Mouse (Mus musculus): ENCODE measurements around the gene Atpaf2. TPM values are rescaled to one million over a fixed set of nuclear protein-coding genes. Genes with fewer than 3 reads are reported as not detected.

The Atpaf2 gene
- polyA plus RNA-seq, 1 experiment from 2014 or later, result 50.2 TPM

DNA sequence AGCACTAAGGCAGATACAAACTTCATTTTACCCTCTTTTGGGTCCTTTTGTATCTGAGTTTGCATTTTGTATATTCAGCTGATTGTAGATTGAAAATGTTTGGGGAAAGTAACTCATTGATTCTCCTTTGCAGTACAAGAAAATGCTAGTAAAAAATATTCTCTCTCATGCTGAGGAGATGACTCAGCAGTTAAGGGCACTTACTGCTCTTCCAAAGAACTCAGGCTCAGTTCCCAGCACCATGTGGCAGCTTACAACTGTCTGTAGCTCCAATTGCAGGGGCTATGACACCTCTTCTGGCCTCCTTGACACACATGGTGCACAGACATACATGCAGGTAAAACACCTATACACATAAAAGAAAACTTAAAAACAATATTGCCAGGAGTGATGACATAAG lies 15.2 kb upstream of the Atpaf2 start:
- Histone ChIP-seq H3K27me3 (replicated peaks) (no peaks in the 10 kb centered on the region), H3K9me3 (no peaks in the 10 kb centered on the region), H3K36me3 (peaks cover 94% of the 10 kb centered on the region), H3K9ac (no peak overlapping the region), H3K4me3 (no peak overlapping the region), H3K27ac (replicated peaks) (no peak overlapping the region), H3K4me1 (no peaks in the 10 kb centered on the region), H3K4me2 (no peak overlapping the region)
- no peak for ATAC-seq (ENCODE audit: extremely low read depth, insufficient number of reproducible peaks, low FRiP score, low TSS enrichment)

DNA sequence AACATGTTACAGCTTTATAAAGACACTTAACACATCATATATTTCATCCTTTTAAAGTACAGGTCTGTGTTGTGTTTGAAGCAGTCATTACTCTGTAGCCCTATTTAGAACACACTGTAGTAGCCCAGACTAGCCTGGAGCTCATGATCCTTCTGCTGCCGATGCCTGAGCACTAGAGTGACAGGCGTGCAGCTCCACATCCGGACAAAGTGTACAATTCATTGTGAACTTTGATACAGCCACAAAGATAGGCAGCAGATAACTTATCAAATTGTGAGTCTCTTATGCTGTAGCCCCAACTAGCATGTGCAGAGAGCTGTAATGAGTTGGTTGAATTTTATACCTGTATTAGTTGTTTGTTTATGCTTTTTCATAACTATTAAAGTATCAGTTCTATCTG lies 9.4 kb upstream of the Atpaf2 start:
- Histone ChIP-seq H3K36me3 (peaks cover 74% of the 10 kb centered on the region), H3K4me1 (0 out of 2 replicates have a peak, but pooled peaks cover 2% of the 10 kb centered on the region)
- 82% methylated on average over 3 of the region's 3 CpGs for WGBS

DNA sequence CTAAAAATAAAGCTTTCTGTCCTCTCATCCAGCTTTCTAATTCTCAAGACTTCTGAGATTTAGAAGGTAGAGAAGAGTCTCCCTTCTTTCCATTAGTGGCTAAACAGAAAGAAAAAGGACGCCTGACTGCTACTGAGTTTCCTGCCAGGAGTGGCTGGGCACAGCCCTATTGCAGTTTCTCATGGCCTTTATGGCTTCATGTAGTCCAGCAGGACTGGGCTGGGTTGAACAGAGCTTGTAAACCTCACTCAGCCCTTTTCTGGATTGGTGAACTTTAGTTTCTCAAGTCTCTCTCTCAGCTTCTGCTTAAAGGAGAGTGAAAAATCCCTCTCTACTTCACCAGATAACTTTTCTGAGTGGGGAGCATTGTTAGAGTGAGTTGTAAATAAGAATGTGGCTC lies 8.2 kb upstream of the Atpaf2 start:
- H3K36me3 ChIP-seq, result peaks cover 62% of the 10 kb centered on the region
- ATAC-seq (ENCODE audit: extremely low read depth, insufficient number of reproducible peaks, low FRiP score, low TSS enrichment), result no peak
- no peak overlapping the region for H3K4me2 ChIP-seq
- 76% methylated on average over 1 of the region's 1 CpGs for WGBS
- H3K27me3 ChIP-seq (replicated peaks), result no peaks in the 10 kb centered on the region
- no peak overlapping the region for H3K9ac ChIP-seq
- H3K27ac ChIP-seq (replicated peaks), result no peak overlapping the region
- 0 out of 2 replicates have a peak, but pooled peaks cover 2% of the 10 kb centered on the region for H3K4me1 ChIP-seq
- H3K9me3 ChIP-seq, result no peaks in the 10 kb centered on the region
- no peak overlapping the region for H3K4me3 ChIP-seq

More for the DNA sequence above, 9.4 kb upstream of the Atpaf2 start:
- no peak for ATAC-seq (ENCODE audit: extremely low read depth, insufficient number of reproducible peaks, low FRiP score, low TSS enrichment)
- Histone ChIP-seq H3K9ac (no peak overlapping the region), H3K27ac (replicated peaks) (no peak overlapping the region), H3K9me3 (no peaks in the 10 kb centered on the region), H3K4me3 (no peak overlapping the region), H3K27me3 (replicated peaks) (no peaks in the 10 kb centered on the region), H3K4me2 (no peak overlapping the region)

DNA sequence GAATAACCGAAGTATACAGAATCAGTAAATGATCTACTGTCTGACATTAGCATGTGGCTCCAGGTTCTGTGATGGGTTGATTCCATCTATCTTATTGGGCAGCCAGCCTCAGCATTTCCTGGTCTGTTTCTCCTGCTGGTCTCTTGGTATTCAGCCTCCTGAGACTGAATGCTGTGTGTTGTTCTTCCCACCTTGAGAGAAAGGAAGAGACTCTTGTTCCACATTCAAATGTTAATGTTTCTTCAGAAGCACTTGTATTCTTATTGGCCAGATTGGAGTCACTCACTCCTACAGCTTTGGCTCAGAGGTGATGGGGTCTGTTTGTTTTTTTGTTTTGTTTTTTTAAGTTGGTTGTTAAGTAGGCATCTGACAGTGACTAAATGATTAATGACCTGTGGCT lies 4.7 kb upstream of the Atpaf2 start:
- peaks cover 34% of the 10 kb centered on the region for H3K36me3 ChIP-seq
- no peak overlapping the region for H3K27ac ChIP-seq (replicated peaks)
- ATAC-seq (ENCODE audit: extremely low read depth, insufficient number of reproducible peaks, low FRiP score, low TSS enrichment), result no peak
- H3K4me3 ChIP-seq, result no peak overlapping the region
- peaks cover 17% of the 10 kb centered on the region for H3K4me1 ChIP-seq
- 90% methylated on average over 1 of the region's 1 CpGs for WGBS
- no peak overlapping the region for H3K9ac ChIP-seq
- H3K27me3 ChIP-seq (replicated peaks), result no peaks in the 10 kb centered on the region
- no peak overlapping the region for H3K4me2 ChIP-seq
- no peaks in the 10 kb centered on the region for H3K9me3 ChIP-seq

DNA sequence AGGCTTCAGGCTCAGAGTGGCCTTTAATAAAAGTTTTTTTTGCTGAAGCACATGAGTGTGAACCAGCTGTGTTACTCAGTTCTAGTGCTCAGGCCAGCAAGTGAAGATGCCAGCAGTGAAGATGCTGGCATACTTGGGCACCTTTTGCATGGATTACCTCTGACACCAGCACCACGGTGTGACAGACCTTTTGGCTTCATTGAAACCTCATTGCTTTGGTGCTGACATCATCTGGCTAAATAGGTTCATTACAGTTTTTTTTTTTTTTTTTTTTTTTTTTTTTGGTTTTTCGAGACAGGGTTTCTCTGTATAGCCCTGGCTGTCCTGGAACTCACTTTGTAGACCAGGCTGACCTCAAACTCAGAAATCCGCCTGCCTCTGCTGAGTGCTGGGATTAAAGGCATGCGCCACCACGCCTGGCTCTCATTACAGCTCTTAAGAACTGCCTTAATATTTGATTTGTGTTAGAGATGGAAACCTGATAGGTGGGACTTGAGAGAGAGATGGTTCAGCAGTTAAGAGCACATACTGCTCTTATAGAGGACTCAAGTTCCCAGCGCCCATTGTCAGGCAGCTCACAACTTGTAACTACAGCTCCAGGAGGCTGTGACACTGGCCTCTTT lies 3.9 kb upstream of the Atpaf2 start:
- H3K36me3 ChIP-seq, result peaks cover 25% of the 10 kb centered on the region
- H3K27me3 ChIP-seq (replicated peaks), result no peaks in the 10 kb centered on the region
- whole genome bisulfite sequencing, result 55% methylated on average over 6 of the region's 6 CpGs
- H3K27ac ChIP-seq (replicated peaks), result no peak overlapping the region
- no peaks in the 10 kb centered on the region for H3K9me3 ChIP-seq
- H3K4me1 ChIP-seq, result peaks cover 15% of the 10 kb centered on the region
- no peak overlapping the region for H3K4me2 ChIP-seq
- no peak for ATAC-seq (ENCODE audit: extremely low read depth, insufficient number of reproducible peaks, low FRiP score, low TSS enrichment)
- H3K4me3 ChIP-seq, result no peak overlapping the region
- H3K9ac ChIP-seq, result no peak overlapping the region

DNA sequence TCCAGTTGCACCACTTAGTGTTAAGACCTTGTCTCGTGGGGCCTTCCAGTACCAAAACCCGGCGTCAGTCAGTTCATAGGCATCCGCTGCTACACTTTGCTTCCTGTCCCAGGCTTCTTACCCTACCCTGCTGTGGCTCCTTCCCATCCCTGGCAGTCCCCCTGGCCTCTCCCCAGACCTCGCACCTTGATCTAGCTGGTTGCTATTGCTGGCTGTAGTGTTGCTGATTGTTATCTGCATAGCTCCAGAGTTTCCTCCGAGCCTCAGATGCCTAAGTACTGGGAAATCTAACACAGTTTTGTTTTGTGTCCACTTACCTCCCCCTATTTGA lies 181 bp upstream of the Atpaf2 start:
- H3K27ac ChIP-seq (replicated peaks), result peak overlapping the region; percentile 91; the same call in 1 of the 2 replicates
- peak overlapping the region; percentile 97 for H3K9ac ChIP-seq
- peak overlapping the region; percentile 88 for H3K4me2 ChIP-seq
- 3% methylated on average over 6 of the region's 6 CpGs for WGBS
- no peaks in the 10 kb centered on the region for H3K36me3 ChIP-seq
- peak overlapping the region; percentile 98 for H3K4me3 ChIP-seq
- H3K4me1 ChIP-seq, result peaks cover 30% of the 10 kb centered on the region
- no peak for ATAC-seq (ENCODE audit: extremely low read depth, insufficient number of reproducible peaks, low FRiP score, low TSS enrichment)
- no peaks in the 10 kb centered on the region for H3K9me3 ChIP-seq
- H3K27me3 ChIP-seq (replicated peaks), result no peaks in the 10 kb centered on the region

DNA sequence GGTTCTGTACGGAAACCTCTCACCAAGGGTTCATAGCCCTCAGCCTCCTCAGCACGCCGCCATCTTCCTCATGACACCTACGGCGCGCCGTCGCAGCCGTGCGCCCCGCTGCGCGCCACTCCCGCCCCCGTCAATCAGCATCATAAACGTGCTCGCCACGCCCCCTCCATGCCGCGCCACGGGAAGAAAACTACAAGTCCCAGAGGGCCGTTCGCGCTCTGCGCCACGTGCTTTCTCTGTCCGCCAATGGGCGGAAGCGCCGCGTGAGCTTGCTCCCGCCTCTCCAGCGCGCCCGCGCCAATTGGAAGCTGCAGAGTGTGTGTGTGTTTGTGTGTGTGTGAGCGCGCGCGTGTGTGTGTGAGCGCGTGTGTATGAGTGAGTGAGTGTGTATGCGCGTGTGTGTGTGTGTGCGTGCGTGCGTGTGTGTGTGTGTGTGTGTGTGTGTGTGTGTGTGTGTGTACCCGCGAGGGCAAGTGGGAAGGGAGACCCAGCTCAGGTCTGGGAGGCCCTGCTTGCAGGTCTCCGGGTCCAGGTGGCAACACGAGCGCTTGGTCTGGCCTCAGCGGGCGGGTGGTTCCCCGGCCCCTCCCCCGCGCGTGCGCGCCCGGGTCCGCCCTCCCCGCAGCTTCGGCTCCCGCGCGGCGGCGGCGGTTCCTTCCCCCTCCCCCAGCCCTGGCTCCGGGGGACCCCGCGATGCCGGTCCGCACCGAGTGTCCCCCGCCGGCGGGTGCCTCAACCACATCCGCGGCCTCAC lies 1.1 kb downstream of the Atpaf2 start, which contains the start of gene Gid4:
Gene Gid4, plus strand, starts transcription at position 183 of the 754 bp plus-strand sequence.
- Histone ChIP-seq H3K36me3 (no peaks in the 10 kb centered on the region), H3K4me3 (peak within 1 kb of the TSS; percentile 98), H3K9me3 (no peaks in the 10 kb centered on the region), H3K27ac (replicated peaks) (peak within 1 kb of the TSS; percentile 91), H3K9ac (peak within 1 kb of the TSS; percentile 97), H3K4me2 (peak within 1 kb of the TSS; percentile 88), H3K27me3 (replicated peaks) (no peaks in the 10 kb centered on the region), H3K4me1 (peaks cover 30% of the 10 kb centered on the region)
- peak; percentile 93 for ATAC-seq (ENCODE audit: extremely low read depth, insufficient number of reproducible peaks, low FRiP score, low TSS enrichment)
- under 1% methylated on average over 67 of the region's 81 CpGs for WGBS

DNA sequence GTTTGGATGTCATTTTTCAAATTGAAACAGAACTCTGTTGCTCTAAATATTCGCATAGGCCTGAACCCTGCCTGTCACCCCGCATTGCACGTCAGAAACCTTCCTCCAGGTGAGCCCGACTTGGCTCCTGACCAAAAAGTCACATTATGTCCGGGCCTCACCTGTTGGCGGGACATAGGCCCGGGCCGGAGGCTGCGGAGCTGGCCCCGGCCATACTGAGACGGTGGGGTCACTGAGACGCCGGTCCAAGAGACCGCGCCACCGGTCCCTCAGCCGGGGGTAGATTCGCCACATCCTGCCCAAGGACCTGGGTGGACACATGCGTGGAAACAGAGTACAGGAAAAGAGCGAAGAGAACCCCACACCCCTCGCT lies 1.7 kb downstream of the Atpaf2 start:
- WGBS, result under 1% methylated on average over 21 of the region's 21 CpGs
- peak overlapping the region; percentile 88 for H3K4me2 ChIP-seq
- H3K4me1 ChIP-seq, result peaks cover 30% of the 10 kb centered on the region
- H3K9me3 ChIP-seq, result no peaks in the 10 kb centered on the region
- no peaks in the 10 kb centered on the region for H3K27me3 ChIP-seq (replicated peaks)
- H3K9ac ChIP-seq, result peak overlapping the region; percentile 94
- ATAC-seq (ENCODE audit: extremely low read depth, insufficient number of reproducible peaks, low FRiP score, low TSS enrichment), result peak; percentile 45
- H3K4me3 ChIP-seq, result peak overlapping the region; percentile 98
- no peaks in the 10 kb centered on the region for H3K36me3 ChIP-seq
- H3K27ac ChIP-seq (replicated peaks), result peak overlapping the region; percentile 76

DNA sequence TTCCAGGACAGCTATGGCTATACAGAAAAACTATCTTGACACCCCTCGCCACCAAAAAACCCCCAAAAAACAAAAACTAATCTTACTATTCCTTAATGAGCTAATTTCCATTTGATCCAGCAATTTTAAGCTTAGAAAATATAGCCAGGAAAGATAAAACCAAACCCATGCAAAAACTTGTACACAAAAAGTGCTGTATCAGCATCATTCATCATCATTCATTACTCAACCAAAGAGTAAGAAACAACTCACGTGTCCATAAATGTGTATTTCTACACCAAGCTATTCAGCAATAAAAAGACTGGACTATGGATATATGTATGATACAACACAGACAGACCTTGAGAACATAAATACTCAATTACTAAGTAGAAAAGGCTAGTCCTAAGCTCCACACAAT lies 5.3 kb downstream of the Atpaf2 start:
- no peak overlapping the region for H3K4me3 ChIP-seq
- H3K4me1 ChIP-seq, result peaks cover 15% of the 10 kb centered on the region
- no peak for ATAC-seq (ENCODE audit: extremely low read depth, insufficient number of reproducible peaks, low FRiP score, low TSS enrichment)
- H3K27ac ChIP-seq (replicated peaks), result no peak overlapping the region
- H3K27me3 ChIP-seq (replicated peaks), result no peaks in the 10 kb centered on the region
- no peak overlapping the region for H3K9ac ChIP-seq
- 81% methylated on average over 2 of the region's 2 CpGs for WGBS
- H3K36me3 ChIP-seq, result peaks cover 15% of the 10 kb centered on the region
- no peaks in the 10 kb centered on the region for H3K9me3 ChIP-seq
- H3K4me2 ChIP-seq, result no peak overlapping the region

DNA sequence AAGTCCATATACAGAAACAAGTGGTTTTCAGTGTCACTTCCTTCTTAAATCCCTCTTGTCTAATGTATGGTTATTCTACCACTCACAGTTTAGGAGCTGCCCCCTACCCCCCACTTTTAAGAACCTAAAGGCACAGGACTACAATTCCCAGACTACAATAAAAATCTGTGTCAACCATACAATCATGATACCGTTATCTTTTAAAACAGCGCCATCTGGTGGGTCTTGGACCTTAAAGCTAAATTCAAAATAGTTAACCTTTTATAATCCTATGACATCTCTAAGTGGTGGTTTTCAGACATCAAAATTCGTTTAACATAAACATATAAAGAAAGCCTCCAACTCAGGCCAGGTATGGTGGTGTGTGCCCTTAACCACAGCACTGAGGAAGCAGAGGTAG lies 6.1 kb downstream of the Atpaf2 start:
- Histone ChIP-seq H3K4me2 (no peak overlapping the region), H3K36me3 (peaks cover 22% of the 10 kb centered on the region), H3K9me3 (no peaks in the 10 kb centered on the region), H3K4me3 (no peak overlapping the region), H3K27me3 (replicated peaks) (no peaks in the 10 kb centered on the region), H3K4me1 (peaks cover 15% of the 10 kb centered on the region), H3K27ac (replicated peaks) (no peak overlapping the region), H3K9ac (no peak overlapping the region)
- WGBS, result 16% methylated on average over 3 of the region's 3 CpGs
- no peak for ATAC-seq (ENCODE audit: extremely low read depth, insufficient number of reproducible peaks, low FRiP score, low TSS enrichment)

DNA sequence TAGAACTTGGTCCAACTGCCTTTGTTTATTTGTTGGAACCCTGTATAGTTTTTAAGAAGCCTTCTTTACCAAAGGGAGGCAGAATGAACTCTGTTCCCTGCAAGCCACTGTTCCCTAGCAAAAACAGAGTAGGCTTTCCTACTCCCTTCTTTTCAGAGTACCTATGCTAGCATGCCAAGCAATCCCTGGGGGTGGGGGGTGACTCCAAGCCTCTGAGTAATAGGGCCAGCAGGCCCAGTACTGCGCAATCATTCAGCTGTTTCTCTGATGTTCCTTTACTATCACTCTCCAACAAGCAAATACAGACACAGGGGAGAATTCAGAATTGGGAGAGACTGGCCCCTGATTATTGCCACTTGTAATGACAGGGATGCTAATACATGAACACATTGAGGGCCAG lies 11.7 kb downstream of the Atpaf2 start:
- Histone ChIP-seq H3K9ac (no peak overlapping the region), H3K4me1 (no peaks in the 10 kb centered on the region), H3K27me3 (replicated peaks) (no peaks in the 10 kb centered on the region), H3K27ac (replicated peaks) (no peak overlapping the region), H3K9me3 (no peaks in the 10 kb centered on the region), H3K36me3 (peaks cover 78% of the 10 kb centered on the region), H3K4me3 (no peak overlapping the region), H3K4me2 (no peak overlapping the region)
- WGBS, result 97% methylated on average over 1 of the region's 1 CpGs
- ATAC-seq (ENCODE audit: extremely low read depth, insufficient number of reproducible peaks, low FRiP score, low TSS enrichment), result no peak

DNA sequence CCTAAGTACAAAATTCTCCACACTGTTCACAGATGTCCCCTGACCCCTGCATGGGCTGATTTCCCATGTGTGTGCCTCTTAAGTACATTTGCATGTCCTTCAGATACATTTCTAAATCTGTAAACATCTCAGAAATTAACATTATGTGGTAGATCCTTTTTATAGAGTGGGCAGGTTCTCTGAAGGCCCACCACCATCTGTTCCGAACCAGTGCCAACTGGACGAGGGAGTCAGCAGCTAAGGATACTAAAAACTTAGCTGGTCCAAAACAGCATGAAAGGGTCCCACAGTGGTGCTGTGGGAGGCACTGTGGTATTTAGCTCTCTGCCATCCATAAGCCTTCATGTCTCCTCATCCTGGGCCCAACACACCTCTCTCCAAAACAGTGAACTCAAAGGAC lies 21.1 kb downstream of the Atpaf2 start:
- 85% methylated on average over 2 of the region's 2 CpGs for WGBS
- H3K9ac ChIP-seq, result no peak overlapping the region
- H3K4me2 ChIP-seq, result no peak overlapping the region
- no peak for ATAC-seq (ENCODE audit: extremely low read depth, insufficient number of reproducible peaks, low FRiP score, low TSS enrichment)
- H3K36me3 ChIP-seq, result peaks cover 33% of the 10 kb centered on the region
- no peaks in the 10 kb centered on the region for H3K9me3 ChIP-seq
- no peak overlapping the region for H3K4me3 ChIP-seq
- H3K27me3 ChIP-seq (replicated peaks), result no peaks in the 10 kb centered on the region
- peaks cover 5% of the 10 kb centered on the region; the same call in 1 of the 2 replicates for H3K4me1 ChIP-seq
- H3K27ac ChIP-seq (replicated peaks), result no peak overlapping the region
